Mouse (Mus musculus) monocyte, adult 5-6 weeks (primary cell): Measurements from ENCODE around the gene Olfr522. TPM values are rescaled to one million over a fixed set of nuclear protein-coding genes. Genes with fewer than 3 reads are reported as not detected.

Experiments
- ATAC-seq: fragments of 153-309, 156-312 bp; replicated peaks from 2 replicates; pipeline ENCODE4 v1.8.0; 2017; ENCODE audit warnings: mild to moderate bottlenecking; ENCODE audit not compliant: low TSS enrichment, insufficient number of reproducible peaks, severe bottlenecking, poor library complexity, low FRiP score
- total RNA-seq: library from RNA; stranded (forward); fragments of 200-1000, 200-491, 200-594 nt; gene quantifications from 3 replicates; pipeline ENCODE4 v1.2.3, GENCODE M21; 2017

Gene Olfr522
- not detected in 3 replicates for total RNA-seq

DNA sequence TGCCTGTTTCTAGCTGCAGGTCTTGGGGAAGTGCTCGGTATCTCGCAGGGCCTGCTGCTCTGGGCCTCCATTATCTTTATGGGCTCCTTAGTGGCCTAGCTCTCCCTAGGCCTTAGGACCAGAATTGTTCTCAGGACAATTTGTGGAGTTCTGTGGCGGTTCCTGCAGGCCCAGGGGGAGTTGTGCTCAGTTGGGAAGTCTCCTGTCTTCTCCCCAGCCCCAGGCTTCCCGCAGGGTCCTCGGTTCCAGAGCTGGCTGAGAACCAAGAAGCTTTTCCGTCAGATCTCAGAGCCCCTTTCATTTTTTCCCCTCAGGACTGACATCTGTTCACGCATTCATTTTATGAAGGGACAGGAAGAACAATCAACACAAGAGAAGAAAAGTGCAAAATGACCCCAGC lies at the start of gene Olfr522:
TSS of gene Olfr522 (minus strand) at position 101 of the 400 bp plus-strand sequence.
- no peak for ATAC-seq

DNA sequence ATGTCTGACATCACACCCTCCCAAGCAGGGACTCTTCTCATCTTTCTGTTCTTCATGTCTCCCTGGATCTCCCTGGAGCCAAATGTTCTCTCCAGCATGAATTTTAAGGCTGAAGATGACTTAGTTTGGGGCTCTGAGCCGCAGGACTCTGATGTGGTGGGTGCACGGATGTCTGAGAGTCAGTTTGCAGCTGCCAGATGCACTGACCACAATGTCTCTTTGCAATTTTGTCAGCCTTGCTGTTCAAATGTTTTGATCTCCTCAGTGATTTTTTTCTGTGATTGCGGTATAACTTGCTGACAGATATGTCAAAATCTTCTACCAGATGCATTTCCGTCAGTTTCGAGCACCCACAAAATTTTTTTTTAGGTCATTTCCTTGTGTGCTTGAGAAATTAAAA lies 49.3 kb upstream of the Olfr522 start:
- ATAC-seq: no peak

DNA sequence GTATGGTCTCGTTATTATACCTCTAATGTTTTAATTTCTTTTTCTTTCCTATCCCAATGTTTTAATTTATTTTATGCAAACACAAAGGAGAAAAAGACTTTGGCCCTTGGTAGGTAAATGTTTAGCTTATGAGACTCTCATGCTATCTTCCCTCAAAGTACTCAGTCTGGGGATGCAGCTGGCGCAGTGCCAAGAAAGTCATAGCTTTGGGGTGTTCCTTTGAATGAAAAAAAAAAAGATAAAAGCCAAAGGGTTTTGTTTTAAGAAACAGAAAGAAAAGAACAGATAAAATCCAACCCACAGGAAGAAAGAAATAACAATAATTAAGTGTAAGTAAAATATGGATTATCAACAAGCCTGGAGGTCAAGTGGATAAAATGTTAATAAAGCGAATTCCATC lies 44.1 kb upstream of the Olfr522 start:
- no peak for ATAC-seq

DNA sequence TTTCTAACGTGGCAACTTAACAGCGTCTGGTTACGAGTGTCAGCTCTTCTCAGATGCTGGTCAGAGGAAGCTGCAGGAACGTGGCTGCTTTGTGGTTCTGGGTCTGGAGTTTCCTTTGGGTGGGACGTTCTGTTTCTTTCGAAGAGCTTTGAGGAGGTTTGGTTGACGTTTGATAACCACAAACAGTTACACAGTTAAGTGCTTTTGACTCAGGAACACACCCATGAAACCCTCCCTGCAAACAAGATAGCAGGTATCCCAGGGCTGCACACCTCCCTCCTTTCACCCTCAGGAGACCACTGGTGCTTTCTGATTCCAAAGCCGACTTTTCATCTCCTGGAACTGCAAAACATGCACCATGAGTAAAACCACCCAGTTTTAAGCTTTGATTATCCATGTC lies 43.6 kb upstream of the Olfr522 start:
- ATAC-seq: no peak

DNA sequence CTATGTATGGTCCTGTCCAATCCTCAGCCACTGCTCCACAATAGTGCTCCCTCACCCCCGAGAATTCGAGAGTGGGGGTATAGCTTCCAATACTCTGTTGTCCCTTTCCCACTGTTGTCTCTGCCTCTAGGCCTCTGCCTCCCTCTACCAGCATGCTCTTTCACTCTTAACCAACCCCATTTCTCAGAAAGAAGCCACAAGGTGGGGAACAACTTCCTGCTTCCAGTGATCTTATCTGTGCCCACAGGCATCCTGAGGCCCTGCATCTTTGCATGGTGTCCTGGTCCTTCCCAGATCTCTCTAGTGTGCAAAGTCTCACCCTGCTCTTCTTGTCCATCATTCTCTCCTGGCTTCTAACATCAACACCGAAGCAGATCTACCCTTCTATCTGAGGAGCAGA lies 42.3 kb upstream of the Olfr522 start:
- no peak for ATAC-seq

DNA sequence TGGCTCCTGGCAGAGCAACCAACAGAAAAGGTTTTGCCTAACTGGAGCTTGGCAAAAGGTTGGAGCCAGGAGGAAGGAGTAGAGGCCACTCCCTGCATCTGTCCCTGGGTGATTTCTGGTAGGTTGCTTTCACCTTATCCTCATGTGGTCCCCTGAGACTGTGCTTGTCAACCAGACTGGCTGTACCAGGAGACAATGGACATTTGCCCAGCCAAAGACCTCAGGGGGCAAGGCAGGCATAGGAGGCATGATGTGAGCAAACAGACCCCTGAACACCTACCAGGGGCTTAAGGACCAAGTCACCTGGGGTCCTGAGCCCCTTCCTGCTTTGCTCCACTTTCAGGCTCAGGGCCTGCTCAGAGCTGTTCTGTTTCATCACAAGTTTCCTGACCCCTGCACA lies 41.3 kb upstream of the Olfr522 start, which contains the start of gene Olfr524:
TSS of gene Olfr524 (minus strand) at position 101 of the 400 bp plus-strand sequence.
- ATAC-seq: no peak

DNA sequence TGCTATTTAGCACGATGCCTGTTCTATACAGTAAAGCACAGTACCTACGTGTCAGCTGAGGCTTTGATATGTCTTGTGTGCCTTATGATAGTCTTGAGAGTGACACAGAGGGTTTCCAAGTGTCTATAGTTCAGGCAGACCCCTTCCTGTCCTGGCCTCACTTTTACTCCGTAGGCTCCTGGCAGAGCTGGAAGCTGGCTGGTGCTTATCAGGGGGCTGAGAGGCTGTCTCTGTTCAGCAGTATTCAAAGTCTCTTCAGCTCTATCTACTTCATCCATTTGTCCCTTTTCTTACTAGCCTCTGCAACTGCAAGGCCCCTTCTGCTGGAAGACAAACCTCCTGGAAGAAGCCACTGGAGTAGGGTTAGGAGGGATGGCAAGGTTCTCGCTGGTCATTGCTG lies 36.5 kb upstream of the Olfr522 start:
- no peak for ATAC-seq

DNA sequence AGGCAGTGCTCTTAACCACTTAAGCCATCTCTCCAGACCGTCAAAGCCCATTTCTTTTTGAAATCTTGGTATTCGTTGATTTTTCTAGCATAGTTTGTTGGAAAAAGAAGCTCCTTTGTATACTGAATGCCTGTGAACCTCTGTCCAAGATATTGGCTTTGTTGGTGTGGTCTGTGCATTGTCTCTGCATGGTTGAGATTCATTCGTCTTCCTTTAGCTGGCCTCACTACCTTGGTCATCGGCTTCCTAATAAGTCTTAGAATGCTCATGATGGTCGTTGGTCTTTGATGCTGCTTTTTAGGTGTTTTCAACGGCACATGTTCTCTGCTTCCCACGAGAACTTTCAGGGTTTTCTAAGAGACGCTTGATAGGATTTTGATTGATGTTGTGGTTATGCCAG lies 31.4 kb upstream of the Olfr522 start:
- ATAC-seq: no peak

DNA sequence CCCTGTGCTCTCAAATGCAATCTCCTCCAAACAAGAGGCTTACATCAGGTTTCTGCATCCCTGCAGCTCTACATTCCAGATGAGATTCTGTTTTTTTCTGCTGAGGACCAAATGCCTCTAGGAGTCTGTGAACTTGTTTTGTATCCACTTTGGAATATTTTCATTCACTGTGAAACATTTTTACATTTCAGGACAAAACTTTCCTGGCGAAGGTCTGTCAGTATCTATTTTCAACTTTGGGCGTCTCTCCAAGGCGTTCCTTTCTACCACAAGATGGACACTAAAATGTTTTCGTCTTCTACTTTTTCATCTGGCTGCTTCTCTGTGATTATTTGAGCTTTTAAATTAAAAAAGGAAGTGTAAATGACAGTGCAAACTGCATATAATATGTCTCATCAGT lies 29.5 kb upstream of the Olfr522 start:
- no peak for ATAC-seq

DNA sequence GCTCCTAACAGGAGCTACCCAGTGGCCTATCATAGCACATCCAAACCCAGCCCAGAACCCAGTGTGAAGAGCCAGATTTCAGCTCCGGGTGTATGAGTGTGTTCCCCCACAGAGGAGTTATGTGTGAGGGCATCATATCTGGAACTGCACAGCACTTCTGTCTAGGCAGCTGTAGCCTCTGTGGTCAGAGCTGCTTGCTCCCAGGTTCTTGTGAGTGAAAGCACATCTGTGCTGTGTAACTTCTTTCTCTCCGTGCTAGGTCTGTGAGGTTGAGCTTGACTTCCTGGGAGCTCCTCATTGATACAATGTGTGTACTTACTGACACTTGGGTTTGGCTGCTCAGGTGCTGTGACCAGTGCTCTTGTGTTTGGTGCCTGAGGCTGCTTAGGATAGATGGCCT lies 28.3 kb upstream of the Olfr522 start:
- ATAC-seq: no peak

DNA sequence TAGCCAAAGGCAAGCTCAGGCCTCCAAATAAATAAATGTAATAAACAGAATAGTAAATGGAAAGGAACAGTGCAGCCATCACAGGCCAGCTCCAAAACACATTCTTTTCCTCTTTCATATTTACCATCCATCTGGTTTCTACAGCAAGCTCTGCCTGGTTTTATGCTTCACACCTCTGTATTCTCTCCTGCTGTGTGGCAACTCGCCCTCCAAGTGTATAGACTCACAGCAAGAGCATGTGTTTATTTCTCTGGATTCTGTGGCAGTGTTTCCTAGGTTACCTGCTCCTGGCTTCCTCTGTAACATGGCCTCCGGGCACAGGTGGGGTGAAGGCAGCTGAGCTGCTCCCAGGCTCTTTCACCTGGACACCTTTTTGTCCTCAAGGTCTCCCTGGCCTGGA lies 27.9 kb upstream of the Olfr522 start:
- ATAC-seq: no peak

DNA sequence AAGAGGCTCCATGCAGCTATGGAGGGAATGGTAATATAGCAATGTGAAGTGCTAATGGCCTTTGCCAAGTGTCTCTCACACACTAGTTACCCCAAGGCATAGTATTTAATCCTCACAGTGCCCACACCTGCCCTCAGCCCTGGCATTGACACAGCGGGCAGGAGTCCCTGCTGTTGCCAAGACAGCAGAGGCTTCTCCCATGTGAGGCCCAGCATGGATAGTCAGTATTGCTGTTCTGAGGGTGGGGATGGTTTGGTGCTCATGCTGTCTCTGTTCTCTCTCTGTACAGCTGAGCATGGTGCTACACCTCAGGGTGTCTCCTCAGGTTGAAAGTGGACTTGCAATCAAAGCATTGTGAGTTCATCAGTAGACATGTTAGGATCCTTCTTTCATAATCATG lies 25.9 kb upstream of the Olfr522 start:
- no peak for ATAC-seq

DNA sequence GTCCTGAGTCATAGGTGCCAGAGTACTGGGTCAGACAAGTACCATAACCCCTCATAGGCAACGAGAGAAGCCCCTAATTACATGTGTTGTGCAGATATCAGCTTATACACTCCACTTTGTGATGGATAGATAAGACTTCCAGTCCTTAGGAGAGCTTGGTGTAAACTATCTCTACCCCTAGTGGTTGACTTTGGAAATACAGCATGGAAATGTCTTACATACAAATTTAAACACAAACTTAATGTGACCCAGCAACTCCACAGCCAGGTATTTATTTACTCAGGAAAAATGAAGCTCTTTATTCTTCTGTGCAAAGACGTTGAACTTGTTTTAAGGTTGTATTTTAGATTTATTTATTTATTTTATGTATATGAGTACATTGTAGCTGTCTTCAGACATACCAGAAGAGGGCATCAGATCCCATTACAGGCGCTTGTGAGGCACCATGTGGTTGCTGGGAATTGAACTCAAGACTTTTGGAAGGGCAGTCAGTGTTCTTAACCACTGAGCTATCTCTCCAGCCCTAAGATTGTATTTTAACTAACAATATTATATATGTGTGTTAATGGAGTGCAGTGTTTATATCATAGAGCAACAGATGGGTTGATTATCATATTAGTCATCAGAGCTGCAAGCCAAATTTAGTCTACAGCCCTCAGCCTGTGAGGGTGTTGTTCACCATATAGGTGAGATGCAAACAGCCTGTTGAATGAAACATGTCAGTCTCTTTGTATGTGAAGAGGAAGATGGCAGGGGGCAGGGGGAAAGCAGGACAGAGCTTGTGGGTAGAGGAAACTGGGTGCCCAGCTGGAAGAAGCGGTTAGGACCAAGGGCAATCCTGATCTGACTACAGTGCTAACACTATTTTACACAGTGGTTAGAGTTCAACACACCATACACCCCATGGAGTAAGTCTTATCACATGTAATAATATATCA lies 24.1 kb upstream of the Olfr522 start:
- no peak for ATAC-seq

DNA sequence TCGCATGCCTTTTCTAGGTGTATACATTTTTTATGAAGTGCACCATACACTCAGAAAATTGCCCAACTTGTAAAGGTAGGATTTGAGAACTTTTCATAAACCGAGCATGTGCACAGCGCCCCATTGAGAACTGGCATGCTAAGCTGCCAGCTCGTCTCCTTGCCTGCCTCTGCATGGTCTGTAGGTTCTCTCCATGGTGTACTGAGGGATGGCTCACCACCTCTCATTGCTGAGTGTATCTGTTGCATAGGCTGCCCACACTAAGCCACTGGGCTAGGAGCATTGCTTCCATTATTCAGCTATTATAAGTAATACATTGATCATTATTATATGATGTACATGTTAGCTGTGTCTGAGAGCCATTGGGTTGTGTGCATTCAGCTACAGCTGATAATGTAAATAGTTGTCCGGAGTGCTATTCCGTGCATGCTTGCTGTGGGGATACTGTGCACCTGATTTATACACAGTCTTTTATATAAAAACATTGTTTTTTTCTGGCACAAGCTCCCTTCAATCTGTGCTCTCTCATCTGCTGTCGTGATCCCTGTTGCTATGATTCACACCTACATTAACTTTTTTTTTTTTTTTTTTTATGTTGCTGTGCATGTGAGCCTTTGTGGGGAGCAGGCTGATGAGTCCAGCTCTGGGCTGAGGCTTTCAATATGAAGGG lies 23.3 kb upstream of the Olfr522 start:
- no peak for ATAC-seq

DNA sequence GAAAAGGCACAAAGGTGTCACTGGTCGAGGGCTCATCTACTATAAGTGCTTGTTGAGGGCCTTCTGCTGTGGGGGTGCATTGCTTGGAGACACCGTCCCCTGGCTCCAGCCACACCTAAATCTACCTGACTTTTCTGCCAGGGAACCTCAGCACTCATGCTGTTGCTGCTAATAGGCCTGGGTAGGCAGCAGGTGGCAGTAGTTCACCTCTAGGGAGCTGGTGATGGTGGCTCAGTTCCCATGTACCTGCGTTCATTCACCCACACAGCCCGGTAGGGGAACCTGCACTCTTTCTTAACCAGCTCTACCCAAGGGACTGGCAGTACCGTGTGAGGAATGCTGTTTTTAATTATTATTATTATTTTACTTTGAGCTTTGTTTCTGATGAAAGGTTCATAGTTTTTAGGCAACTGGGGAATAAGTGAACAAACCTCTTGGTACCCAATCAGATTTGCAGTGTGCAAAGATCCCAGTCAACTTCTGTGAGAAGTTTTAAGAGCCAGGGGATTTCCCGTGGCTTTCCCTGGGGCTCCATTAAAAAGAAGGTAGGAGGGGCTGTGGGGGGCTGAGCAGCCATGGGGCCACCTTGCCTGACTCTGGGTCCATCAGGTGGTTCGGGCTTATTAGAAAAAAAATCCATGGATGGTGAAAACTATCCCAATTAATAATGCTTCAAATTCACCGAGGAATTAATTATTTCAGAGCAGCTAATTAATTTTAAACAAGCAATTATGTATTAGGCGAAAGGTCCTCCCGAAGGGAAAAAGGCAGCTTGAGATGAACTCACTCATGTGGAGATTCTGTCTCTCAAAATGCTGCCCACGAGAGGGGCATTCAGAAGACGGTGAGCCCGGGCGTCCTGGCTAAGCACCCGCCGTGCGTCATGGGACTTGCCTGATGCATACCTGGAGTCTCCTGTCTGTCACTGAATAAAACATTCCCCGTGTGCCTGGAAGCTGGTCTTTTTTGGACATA lies 22.4 kb upstream of the Olfr522 start:
- no peak for ATAC-seq

DNA sequence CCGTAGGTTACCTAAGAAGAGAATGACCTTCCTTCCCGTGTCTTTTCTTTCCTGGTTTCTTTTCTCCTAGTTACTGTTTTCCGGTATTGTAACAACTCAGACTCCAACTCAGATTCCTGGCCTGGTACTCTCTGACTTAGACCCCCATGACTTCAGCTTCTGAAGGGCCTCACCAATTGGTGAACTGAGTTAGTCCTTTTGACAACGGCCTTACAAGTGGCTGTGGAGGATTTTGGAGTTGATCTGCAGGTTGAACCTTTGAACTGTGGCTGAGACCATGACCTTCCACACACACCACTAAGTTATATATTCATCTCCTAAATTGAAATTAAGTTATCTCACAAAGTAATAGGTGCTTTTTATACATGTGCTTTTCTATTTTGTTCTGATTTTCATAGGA lies 19.6 kb upstream of the Olfr522 start:
- no peak for ATAC-seq

DNA sequence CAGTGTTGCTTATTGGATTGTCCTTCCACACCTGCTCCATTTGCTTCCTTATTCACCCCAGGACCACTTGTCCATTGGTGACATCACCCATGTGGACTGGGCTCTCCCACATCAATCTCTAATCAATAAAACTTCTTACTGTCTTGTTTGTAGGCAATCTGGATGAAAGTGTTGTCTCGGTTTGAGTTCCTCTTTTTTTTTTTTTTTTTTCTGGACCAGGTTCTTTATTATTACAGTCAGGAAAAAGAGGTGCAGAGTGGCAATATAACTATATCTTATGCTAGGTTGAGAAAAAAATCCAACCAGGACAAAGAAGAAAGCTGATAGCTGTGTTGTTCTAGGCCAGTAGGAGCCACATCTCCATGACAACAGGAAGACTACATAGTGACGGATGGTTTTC lies 16.1 kb upstream of the Olfr522 start:
- no peak for ATAC-seq

DNA sequence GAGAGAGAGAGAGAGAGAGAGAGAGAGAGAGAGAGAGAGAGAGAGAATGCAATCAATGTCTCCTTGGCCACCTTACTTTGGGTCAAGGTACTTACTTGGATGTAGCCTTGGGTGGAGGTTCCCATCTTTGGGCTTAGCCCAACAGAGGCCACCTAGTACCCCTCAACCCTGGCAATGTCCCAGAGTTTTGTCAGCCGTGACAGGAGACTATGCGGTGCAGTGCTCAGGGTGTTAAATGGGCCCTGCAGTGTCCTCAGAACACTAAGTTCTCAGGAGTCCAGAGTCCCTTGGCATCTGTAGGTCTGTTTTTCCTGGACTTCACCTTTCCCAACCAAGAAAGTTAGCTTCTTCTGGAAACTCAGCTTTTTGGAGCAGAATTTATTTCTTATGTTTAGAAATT lies 14.6 kb upstream of the Olfr522 start:
- ATAC-seq: no peak

DNA sequence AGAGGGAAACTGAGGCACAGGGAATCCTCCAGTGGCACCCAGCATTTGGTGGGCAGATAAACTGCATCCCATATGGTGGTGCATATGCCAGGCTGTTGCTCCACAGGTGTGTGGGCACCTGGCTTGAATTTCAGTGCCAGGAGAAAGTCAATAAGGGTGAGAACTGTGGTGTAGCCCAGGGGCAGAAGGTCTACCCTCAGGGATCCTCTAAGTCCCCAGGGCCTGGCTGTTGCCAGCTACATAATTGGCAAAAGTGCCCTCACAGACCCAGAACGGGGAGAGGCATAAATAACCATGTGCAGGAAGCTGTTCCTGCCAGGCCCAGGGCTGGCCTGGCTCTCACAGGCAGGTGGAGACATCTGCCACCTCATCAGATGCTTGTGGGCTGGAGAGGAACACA lies 8.4 kb upstream of the Olfr522 start, which contains the start of gene Olfr523:
TSS of gene Olfr523 (plus strand) at position 282 of the 400 bp plus-strand sequence.
- no peak for ATAC-seq
